Comparison of ENCODE assay signal across 13 mouse cellular contexts in genomic region chr10:69046008-69046555, GRCm38 (mm10).
A peak's percentile ranks its signal among the peaks of the same experiment; 100 is the strongest.
DNase-seq lines count a peak whose midpoint lies in the region; ATAC-seq and TF ChIP-seq lines count a peak whose summit lies in the region.
"Had no signal": no experiment of that assay in that cellular context is flagged by ENCODE, and none has a peak within 500 bp of the region (broad histone marks: within the 10 kb centered on the region; RNA-seq: fewer than 3 reads in every experiment).

No protein-coding gene starts in this region.

- no peak for TF ChIP-seq EP300 in stomach, postnatal 0 days (optimal IDR thresholded peaks at IDR 0.05)

- TF ChIP-seq CTCF in midbrain, postnatal 0 days (IDR thresholded peaks at IDR 0.05), result peak; percentile 29
- peak; percentile 35 for TF ChIP-seq CTCF in stomach, postnatal 0 days (IDR thresholded peaks at IDR 0.05; ENCODE audit: low read depth)

- ATAC-seq in forebrain, embryonic 15.5 days (replicated peaks), result no peak
- ATAC-seq in forebrain, embryonic 11.5 days (replicated peaks; ENCODE audit: low FRiP score), result no peak
- ATAC-seq in midbrain, postnatal 0 days (ENCODE audit: low FRiP score), result no peak
- no peak for ATAC-seq in midbrain, embryonic 13.5 days
- no peak for ATAC-seq in intestine, embryonic 14.5 days (replicated peaks; ENCODE audit: low FRiP score, low TSS enrichment, low read depth)
- no peak for ATAC-seq in stomach, postnatal 0 days (ENCODE audit: low FRiP score, low TSS enrichment)
- ATAC-seq: lung, postnatal 0 days had no signal

- WGBS in forebrain, embryonic 15.5 days, result 32% methylated on average over 10 of the region's 10 CpGs
- 54% methylated on average over 10 of the region's 10 CpGs for WGBS in forebrain, embryonic 11.5 days
- WGBS in midbrain, postnatal 0 days, result 32% methylated on average over 10 of the region's 10 CpGs
- WGBS in midbrain, embryonic 13.5 days, result 46% methylated on average over 10 of the region's 10 CpGs
- 21% methylated on average over 10 of the region's 10 CpGs for WGBS in intestine, embryonic 14.5 days
- 26% methylated on average over 10 of the region's 10 CpGs for whole genome bisulfite sequencing in stomach, postnatal 0 days

- peaks cover 26% of the 10 kb centered on the region for H3K4me1 ChIP-seq in forebrain, embryonic 15.5 days
- H3K4me1 ChIP-seq in forebrain, embryonic 11.5 days (replicated peaks; ENCODE audit: control insufficient read depth, insufficient read depth, low read length), result no peaks in the 10 kb centered on the region
- H3K4me1 ChIP-seq in midbrain, postnatal 0 days (ENCODE audit: insufficient read depth, low read length), result peaks cover 4% of the 10 kb centered on the region; the same call in 1 of the 2 replicates
- peaks cover 19% of the 10 kb centered on the region for H3K4me1 ChIP-seq in midbrain, embryonic 13.5 days (replicated peaks)
- H3K4me1 ChIP-seq in intestine, embryonic 14.5 days (replicated peaks; ENCODE audit: control insufficient read depth, insufficient read depth, low read length), result peaks cover 22% of the 10 kb centered on the region; the same call in 1 of the 2 replicates
- H3K4me1 ChIP-seq in stomach, postnatal 0 days (replicated peaks; ENCODE audit: control insufficient read depth, insufficient read depth), result 0 out of 2 replicates have a peak, but pooled peaks cover 3% of the 10 kb centered on the region
- H3K4me1 ChIP-seq: heart, embryonic 13.5 days had no signal

- H3K9me3 ChIP-seq in forebrain, embryonic 15.5 days, result no peaks in the 10 kb centered on the region
- no peaks in the 10 kb centered on the region for H3K9me3 ChIP-seq in forebrain, embryonic 11.5 days (ENCODE audit: control insufficient read depth, low read length)
- H3K9me3 ChIP-seq in midbrain, postnatal 0 days (ENCODE audit: low read length), result no peaks in the 10 kb centered on the region
- H3K9me3 ChIP-seq in midbrain, embryonic 13.5 days, result no peaks in the 10 kb centered on the region
- H3K9me3 ChIP-seq in intestine, embryonic 14.5 days (ENCODE audit: control insufficient read depth, low read length), result no peaks in the 10 kb centered on the region
- no peaks in the 10 kb centered on the region for H3K9me3 ChIP-seq in stomach, postnatal 0 days (ENCODE audit: control insufficient read depth, low read length)
- H3K9me3 ChIP-seq: heart, embryonic 13.5 days had no signal

- no peak overlapping the region for H3K4me3 ChIP-seq in forebrain, embryonic 15.5 days
- no peak overlapping the region for H3K4me3 ChIP-seq in forebrain, embryonic 11.5 days (ENCODE audit: low read depth, low read length)
- no peak overlapping the region for H3K4me3 ChIP-seq in midbrain, postnatal 0 days (ENCODE audit: low read depth, low read length)
- no peak overlapping the region for H3K4me3 ChIP-seq in midbrain, embryonic 13.5 days (replicated peaks)
- no peak overlapping the region for H3K4me3 ChIP-seq in intestine, embryonic 14.5 days (ENCODE audit: low read depth, low read length)
- no peak overlapping the region for H3K4me3 ChIP-seq in stomach, postnatal 0 days (ENCODE audit: low read depth, low read length)
- H3K4me3 ChIP-seq: heart, embryonic 13.5 days; left cerebral cortex, adult 2 months had no signal

- peak overlapping the region; percentile 67; the same call in 1 of the 2 replicates for H3K27ac ChIP-seq in forebrain, embryonic 15.5 days (replicated peaks)
- H3K27ac ChIP-seq in forebrain, embryonic 11.5 days (ENCODE audit: low read depth, low read length), result no peak overlapping the region
- no peak overlapping the region for H3K27ac ChIP-seq in midbrain, postnatal 0 days (ENCODE audit: low read depth, low read length)
- H3K27ac ChIP-seq in midbrain, embryonic 13.5 days, result no peak overlapping the region
- H3K27ac ChIP-seq in intestine, embryonic 14.5 days (ENCODE audit: low read depth), result peak overlapping the region; percentile 79
- no peak overlapping the region; the same call in 1 of the 2 replicates for H3K27ac ChIP-seq in stomach, postnatal 0 days (replicated peaks)
- H3K27ac ChIP-seq: heart, embryonic 13.5 days; left cerebral cortex, adult 2 months had no signal

- no peaks in the 10 kb centered on the region for H3K27me3 ChIP-seq in forebrain, embryonic 15.5 days
- no peaks in the 10 kb centered on the region for H3K27me3 ChIP-seq in forebrain, embryonic 11.5 days (ENCODE audit: control insufficient read depth, insufficient read depth, low read length)
- no peaks in the 10 kb centered on the region for H3K27me3 ChIP-seq in midbrain, postnatal 0 days (ENCODE audit: insufficient read depth, low read length)
- H3K27me3 ChIP-seq in midbrain, embryonic 13.5 days, result no peaks in the 10 kb centered on the region
- no peaks in the 10 kb centered on the region for H3K27me3 ChIP-seq in intestine, embryonic 14.5 days (replicated peaks; ENCODE audit: control insufficient read depth, insufficient read depth, low read length)
- H3K27me3 ChIP-seq in stomach, postnatal 0 days (ENCODE audit: control insufficient read depth, insufficient read depth, low read length), result no peaks in the 10 kb centered on the region
- H3K27me3 ChIP-seq: heart, embryonic 13.5 days had no signal

- no peak for DNase-seq in forebrain, embryonic 11.5 days (ENCODE audit: low spot score)
- peak; percentile 39 for DNase-seq in midbrain, postnatal 0 days (ENCODE audit: low spot score)
- DNase-seq in intestine, embryonic 14.5 days (ENCODE audit: low spot score), result peak; percentile 63
- DNase-seq in stomach, postnatal 0 days (ENCODE audit: low spot score), result no peak
- DNase-seq in left cerebral cortex, postnatal 4 days, result no peak
- no peak for DNase-seq in cerebellum, postnatal 36 days
- DNase-seq: cerebellum, adult 11 months; right cerebral cortex, postnatal 25 days had no signal

- intact Hi-C loops in left cerebral cortex, postnatal 4 days (cut with DNase I), result no loop called here

- H3K9ac ChIP-seq in forebrain, embryonic 15.5 days (replicated peaks), result no peak overlapping the region
- H3K9ac ChIP-seq in forebrain, embryonic 11.5 days (ENCODE audit: low read length), result no peak overlapping the region
- no peak overlapping the region for H3K9ac ChIP-seq in midbrain, postnatal 0 days (replicated peaks; ENCODE audit: low read length, poor library complexity, severe bottlenecking)
- no peak overlapping the region for H3K9ac ChIP-seq in midbrain, embryonic 13.5 days (replicated peaks)
- H3K9ac ChIP-seq in intestine, embryonic 14.5 days (ENCODE audit: low read length), result no peak overlapping the region
- H3K9ac ChIP-seq in stomach, postnatal 0 days (ENCODE audit: low read length), result no peak overlapping the region
- H3K9ac ChIP-seq: heart, embryonic 13.5 days had no signal

- H3K4me2 ChIP-seq in forebrain, embryonic 15.5 days (replicated peaks), result no peak overlapping the region
- H3K4me2 ChIP-seq in forebrain, embryonic 11.5 days (ENCODE audit: low read depth, low read length, severe bottlenecking), result no peak overlapping the region
- H3K4me2 ChIP-seq in midbrain, postnatal 0 days (ENCODE audit: low read depth, low read length, poor library complexity, severe bottlenecking), result no peak overlapping the region
- no peak overlapping the region for H3K4me2 ChIP-seq in midbrain, embryonic 13.5 days (replicated peaks)
- H3K4me2 ChIP-seq in intestine, embryonic 14.5 days (ENCODE audit: low read length), result peak overlapping the region; percentile 18
- peak overlapping the region; percentile 31; the same call in 1 of the 2 replicates for H3K4me2 ChIP-seq in stomach, postnatal 0 days (replicated peaks; ENCODE audit: low read depth)
- H3K4me2 ChIP-seq: heart, embryonic 13.5 days had no signal

- no peaks in the 10 kb centered on the region for H3K36me3 ChIP-seq in forebrain, embryonic 15.5 days
- no peaks in the 10 kb centered on the region for H3K36me3 ChIP-seq in forebrain, embryonic 11.5 days (ENCODE audit: control insufficient read depth, insufficient read depth, low read length)
- no peaks in the 10 kb centered on the region for H3K36me3 ChIP-seq in midbrain, postnatal 0 days (ENCODE audit: insufficient read depth, low read length)
- H3K36me3 ChIP-seq in midbrain, embryonic 13.5 days, result no peaks in the 10 kb centered on the region
- no peaks in the 10 kb centered on the region for H3K36me3 ChIP-seq in intestine, embryonic 14.5 days (ENCODE audit: control insufficient read depth, insufficient read depth, low read length)
- no peaks in the 10 kb centered on the region for H3K36me3 ChIP-seq in stomach, postnatal 0 days (ENCODE audit: control insufficient read depth, insufficient read depth, low read length)
- H3K36me3 ChIP-seq: heart, embryonic 13.5 days had no signal

Comparison
In these comparisons a context has a peak if more than half of its experiments do, and no peak if none do; other contexts are left out.
1. H3K27ac ChIP-seq: peak in forebrain, embryonic 15.5 days (single experiment) and intestine, embryonic 14.5 days (single experiment); none in forebrain, embryonic 11.5 days (single experiment), midbrain, postnatal 0 days (single experiment), midbrain, embryonic 13.5 days (single experiment) and stomach, postnatal 0 days (single experiment).
2. H3K4me2 ChIP-seq: peak in intestine, embryonic 14.5 days (single experiment) and stomach, postnatal 0 days (single experiment); none in forebrain, embryonic 15.5 days (single experiment), forebrain, embryonic 11.5 days (single experiment), midbrain, postnatal 0 days (single experiment) and midbrain, embryonic 13.5 days (single experiment).
3. DNase-seq: peak in midbrain, postnatal 0 days (single experiment) and intestine, embryonic 14.5 days (single experiment); none in forebrain, embryonic 11.5 days (single experiment), stomach, postnatal 0 days (single experiment), left cerebral cortex, postnatal 4 days (single experiment) and cerebellum, postnatal 36 days (0 of 2).